Mouse (Mus musculus) lung, adult 18-20 months (tissue): ENCODE data around the gene Acat2.
"Not testable (repeated sequence)": the region's sequence is repeated elsewhere in the genome, so short reads cannot be mapped to it uniquely, and the experiment has no call there.

Experiments used
- DNase-seq, 2 experiments: peaks; one replicate each; pipeline ENCODE4 v3.0.0; 2022; ENCODE audit warnings: mixed read lengths in 2 of 2

Gene Acat2

DNA sequence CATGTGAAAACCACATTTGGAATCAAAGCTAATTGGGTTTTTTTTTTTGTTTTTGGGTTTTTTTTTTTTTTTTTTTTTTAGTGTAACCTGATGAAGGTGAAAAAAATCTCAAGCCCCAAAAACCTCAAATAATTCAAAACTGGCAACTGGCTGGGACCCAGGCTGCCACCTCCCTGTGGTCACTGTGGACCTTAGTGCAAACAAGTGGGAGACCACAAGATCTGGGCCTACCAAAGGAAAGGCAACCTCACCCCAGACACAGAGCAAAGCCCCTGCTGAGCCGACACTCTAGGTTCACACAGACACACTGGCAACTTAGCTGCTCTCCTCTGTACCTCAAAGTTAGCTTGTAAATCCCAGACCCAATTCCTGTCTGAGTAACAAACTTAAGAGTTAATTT lies 56.2 kb downstream of the Acat2 start:
- DNase-seq: no peak

GRCm38 (mm10) chr17:12903372-12904333 lies 56.9 kb downstream of the Acat2 start:
- DNase-seq: peak; percentile 37 to 59

DNA sequence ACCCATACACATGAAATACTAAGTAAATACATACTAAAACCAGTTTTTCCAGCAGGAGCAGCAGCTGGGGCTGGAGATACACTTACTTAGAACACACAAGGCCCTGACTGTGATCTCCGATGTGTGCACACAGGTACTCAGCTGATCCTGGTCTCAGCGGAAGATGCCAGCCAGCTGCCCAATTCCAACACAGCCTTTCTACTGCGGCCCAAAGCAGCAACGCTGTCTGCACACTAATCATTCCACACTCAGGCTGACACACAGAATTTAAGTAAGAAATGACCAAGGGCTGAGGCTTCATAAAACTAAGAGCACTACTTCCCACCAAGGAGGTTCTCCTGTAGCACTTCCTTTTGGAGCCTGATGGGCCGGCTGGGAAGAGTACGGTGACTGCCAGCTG lies 58.3 kb downstream of the Acat2 start:
- DNase-seq: no peak

- not testable (repeated sequence) for DNase-seq
Measured at GRCm38 (mm10) chr17:12898607-12899006, 61.9 kb downstream of the Acat2 start.

GRCm38 (mm10) chr17:12897674-12898073 lies 62.9 kb downstream of the Acat2 start:
- DNase-seq: no peak
